Mouse (Mus musculus) brain, embryonic 14.5 days (tissue): ENCODE results near the gene Hormad1.
"Not testable (repeated sequence)": the region's sequence is repeated elsewhere in the genome, so short reads cannot be mapped to it uniquely, and the experiment has no call there.

ENCODE experiments used
- CTCF ChIP-seq: fragments of 200-500 bp; IDR thresholded peaks from 2 replicates; pipeline ENCODE4 v1.5.1; 2012; ENCODE audit warnings: inconsistent platforms, mild to moderate bottlenecking, moderate library complexity, borderline replicate concordance; ENCODE audit not compliant: insufficient read depth, insufficient read length; ENCODE audit errors: extremely low read depth
- POLR2A ChIP-seq: fragments of 200-500 bp; IDR thresholded peaks from 2 replicates; pipeline ENCODE4 v1.6.1; 2012; ENCODE audit warnings: mild to moderate bottlenecking, inconsistent platforms, borderline replicate concordance; ENCODE audit not compliant: poor library complexity, insufficient read depth, insufficient read length, severe bottlenecking; ENCODE audit errors: extremely low read depth

DNA sequence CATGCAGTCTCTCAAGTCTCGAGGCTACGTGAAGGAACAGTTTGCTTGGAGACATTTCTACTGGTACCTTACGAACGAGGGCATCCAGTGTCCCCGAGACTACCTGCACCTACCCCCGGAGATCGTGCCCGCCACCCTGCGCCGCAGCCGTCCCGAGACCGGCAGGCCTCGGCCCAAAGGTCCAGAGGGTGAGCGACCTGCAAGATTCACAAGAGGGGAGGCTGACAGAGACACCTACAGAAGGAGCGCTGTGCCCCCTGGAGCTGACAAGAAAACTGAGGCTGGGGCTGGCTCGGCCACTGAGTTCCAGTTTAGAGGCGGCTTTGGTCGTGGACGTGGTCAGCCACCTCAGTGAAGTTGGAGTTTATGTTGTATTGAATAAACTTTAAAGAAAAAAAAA lies 62.9 kb downstream of the Hormad1 start:
- TF ChIP-seq CTCF, POLR2A: not testable (repeated sequence)
